8 mouse cellular contexts compared by ENCODE assay signal in the genomic region with DNA sequence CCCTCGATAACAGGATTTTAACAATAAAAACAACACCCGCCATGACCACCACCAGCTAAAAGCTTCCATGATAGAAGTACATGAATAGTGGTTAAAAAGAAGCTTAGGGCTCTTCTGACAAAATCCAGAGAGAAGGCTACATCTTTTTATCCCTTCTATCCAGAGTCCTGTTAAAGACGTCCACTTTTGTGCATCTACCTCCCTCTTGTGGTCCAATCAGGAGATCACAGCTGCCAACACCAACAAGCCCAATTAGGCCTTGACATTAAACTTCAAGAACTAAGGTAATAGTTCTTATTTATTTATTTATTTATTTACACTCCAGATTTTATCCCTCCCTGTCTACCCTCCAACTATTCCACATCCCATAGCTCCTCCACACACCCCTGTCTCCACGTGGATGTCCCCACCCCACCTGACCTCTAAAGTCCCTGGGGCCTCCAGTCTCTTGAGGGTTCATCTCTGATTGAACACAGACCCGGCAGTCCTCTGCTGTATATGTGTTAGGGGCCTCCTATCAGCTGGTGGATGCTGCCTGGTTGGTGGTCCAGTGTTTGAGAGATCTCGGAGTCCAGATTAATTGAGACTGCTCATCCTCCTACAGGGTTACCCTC. TPM values are rescaled to one million over a fixed set of nuclear protein-coding genes. Genes with fewer than 3 reads are reported as not detected.
A peak's percentile ranks its signal among the peaks of the same experiment; 100 is the strongest.
DNase-seq lines count a peak whose midpoint lies in the region; ATAC-seq and TF ChIP-seq lines count a peak whose summit lies in the region.

No protein-coding gene starts in this region.

- no peak for TF ChIP-seq EP300 in lung, postnatal 0 days (IDR thresholded peaks at IDR 0.05)

- H3K4me3 ChIP-seq in forebrain, embryonic 13.5 days: no peak overlapping the region
- H3K4me3 ChIP-seq in lung, postnatal 0 days (ENCODE audit: low read depth, low read length): no peak overlapping the region

- ATAC-seq in forebrain, embryonic 13.5 days: 0 out of 2 replicates have a peak, but pooled peaks have one; percentile 66
- ATAC-seq in lung, postnatal 0 days: no peak

- TF ChIP-seq CTCF in lung, postnatal 0 days (IDR thresholded peaks at IDR 0.05): peak; percentile 88

- no peaks in the 10 kb centered on the region for H3K27me3 ChIP-seq in forebrain, embryonic 13.5 days
- H3K27me3 ChIP-seq in lung, postnatal 0 days (replicated peaks; ENCODE audit: insufficient read depth, low read length): no peaks in the 10 kb centered on the region

- no peaks in the 10 kb centered on the region for H3K9me3 ChIP-seq in forebrain, embryonic 13.5 days (replicated peaks)
- no peaks in the 10 kb centered on the region for H3K9me3 ChIP-seq in lung, postnatal 0 days (ENCODE audit: low read length)

- no peak overlapping the region for H3K4me2 ChIP-seq in forebrain, embryonic 13.5 days
- H3K4me2 ChIP-seq in lung, postnatal 0 days (replicated peaks; ENCODE audit: low read depth, low read length): no peak overlapping the region

- 54% methylated on average over 6 of the region's 6 CpGs for WGBS in forebrain, embryonic 13.5 days
- 46% methylated on average over 6 of the region's 6 CpGs for WGBS in lung, postnatal 0 days

- DNase-seq in gastrocnemius, adult 18-20 months (ENCODE audit: low spot score): peak; percentile 24
- DNase-seq in gastrocnemius, postnatal 10 days: no peak
- DNase-seq in CD4-positive helper T cell, adult 2 months (ENCODE audit: low read depth, low spot score): peak; percentile 27
- peak; percentile 51 for DNase-seq in c-Kit-positive CD71-positive TER-119-negative erythroid progenitor cells, embryonic 14.5 days (ENCODE audit: low read depth)
- peak; percentile 30 to 80 for DNase-seq in layer of hippocampus, adult 18-20 months (ENCODE audit: low spot score in 2 of 2)
- DNase-seq in lung, postnatal 0 days (ENCODE audit: low spot score): peak; percentile 78
- DNase-seq in right cerebral cortex, postnatal 25 days: peak; percentile 42

- H3K27ac ChIP-seq in forebrain, embryonic 13.5 days: no peak overlapping the region
- H3K27ac ChIP-seq in lung, postnatal 0 days (ENCODE audit: low read length): no peak overlapping the region

- no peaks in the 10 kb centered on the region for H3K4me1 ChIP-seq in forebrain, embryonic 13.5 days
- no peaks in the 10 kb centered on the region for H3K4me1 ChIP-seq in lung, postnatal 0 days (ENCODE audit: insufficient read depth, low read depth, low read length)

- H3K36me3 ChIP-seq in forebrain, embryonic 13.5 days (ENCODE audit: poor library complexity, severe bottlenecking): no peaks in the 10 kb centered on the region
- H3K36me3 ChIP-seq in lung, postnatal 0 days (ENCODE audit: insufficient read depth, low read length): no peaks in the 10 kb centered on the region

- H3K9ac ChIP-seq in forebrain, embryonic 13.5 days: no peak overlapping the region
- H3K9ac ChIP-seq in lung, postnatal 0 days (replicated peaks; ENCODE audit: low read depth): no peak overlapping the region

RNA-seq across cellular contexts. Expression of a gene that starts 23.9 kb away (rescaled TPM):
- total RNA-seq in gastrocnemius, adult 18-20 months (2021): 100 to 1,000 TPM; 150 to 152 TPM
- total RNA-seq in gastrocnemius, postnatal 10 days (2021): 100 to 1,000 TPM in 1 of 2 experiments, 10 to 100 TPM in 1; 80.9 to 113 TPM
- polyA plus RNA-seq in forebrain, embryonic 13.5 days (2015; fragmentation: Nextera tagmentation; extraction: Ambion mirVana): 82.1 and 83.3 TPM in 2 replicates
- 100 to 1,000 TPM; 112 to 118 TPM for total RNA-seq in layer of hippocampus, adult 18-20 months (2021)
- polyA plus RNA-seq in lung, postnatal 0 days (2015; fragmentation: Nextera tagmentation; extraction: Ambion mirVana): 29.3 and 36.9 TPM in 2 replicates
